Mouse (Mus musculus) frontal cortex, postnatal 36 days (tissue): ENCODE measurements around the gene Gm37240.
"Not testable (repeated sequence)": the region's sequence is repeated elsewhere in the genome, so short reads cannot be mapped to it uniquely, and the experiment has no call there.

Source experiments
- DNase-seq, 2 experiments: peaks; one replicate each; pipeline ENCODE4 v3.0.0; 2022; ENCODE audit warnings: low spot score in 2 of 2

Gm37240 gene

GRCm38 (mm10) chr3:85573864-85574830 is 313.2 kb downstream of the Gm37240 start, which contains the start of gene Gatb:
Gene Gatb, plus strand, starts transcription at chr3:85574119.
- DNase-seq, result peak; percentile 99

GRCm38 (mm10) chr3:85573216-85573863 is 314.0 kb downstream of the Gm37240 start:
- no peak for DNase-seq

GRCm38 (mm10) chr3:85572502-85572901 is 314.8 kb downstream of the Gm37240 start:
- not testable (repeated sequence) for DNase-seq

GRCm38 (mm10) chr3:85571276-85571675 is 316.0 kb downstream of the Gm37240 start:
- peak in 1 of 2 experiments; percentile 88 for DNase-seq

GRCm38 (mm10) chr3:85564603-85565002 is 322.7 kb downstream of the Gm37240 start:
- DNase-seq, result no peak

GRCm38 (mm10) chr3:85553731-85554277 is 333.5 kb downstream of the Gm37240 start:
- peak in 1 of 2 experiments; percentile 48 for DNase-seq

- DNase-seq, result no peak
Observed at GRCm38 (mm10) chr3:85551352-85551751, 336.0 kb downstream of the Gm37240 start.

GRCm38 (mm10) chr3:85550312-85550711 is 337.0 kb downstream of the Gm37240 start:
- no peak for DNase-seq

GRCm38 (mm10) chr3:85543652-85544051 is 343.7 kb downstream of the Gm37240 start:
- DNase-seq, result no peak

GRCm38 (mm10) chr3:85542765-85543164 is 344.6 kb downstream of the Gm37240 start:
- DNase-seq, result no peak

GRCm38 (mm10) chr3:85535621-85536520 is 351.4 kb downstream of the Gm37240 start:
- DNase-seq, result no peak

GRCm38 (mm10) chr3:85535042-85535441 is 352.3 kb downstream of the Gm37240 start:
- no peak for DNase-seq

GRCm38 (mm10) chr3:85532376-85532775 is 354.9 kb downstream of the Gm37240 start:
- no peak for DNase-seq

- DNase-seq, result peak; percentile 52 to 79
Observed at GRCm38 (mm10) chr3:85530601-85531161, 356.6 kb downstream of the Gm37240 start.

- DNase-seq, result peak; percentile 39 to 83
Observed at GRCm38 (mm10) chr3:85521311-85521907, 365.9 kb downstream of the Gm37240 start.

- DNase-seq, result no peak
Observed at GRCm38 (mm10) chr3:85518668-85519067, 368.6 kb downstream of the Gm37240 start.

- no peak for DNase-seq
Observed at GRCm38 (mm10) chr3:85518072-85518471, 369.2 kb downstream of the Gm37240 start.

- DNase-seq, result no peak
Observed at GRCm38 (mm10) chr3:85516739-85517396, 370.4 kb downstream of the Gm37240 start.

- no peak for DNase-seq
Observed at GRCm38 (mm10) chr3:85514700-85515099, 372.6 kb downstream of the Gm37240 start.

- DNase-seq, result no peak
Observed at GRCm38 (mm10) chr3:85508717-85509279, 378.5 kb downstream of the Gm37240 start.
